Mouse (Mus musculus) neural tube, embryonic 11.5 days (tissue): ENCODE data around the gene Nme7. TPM values are rescaled to one million over a fixed set of nuclear protein-coding genes. Genes with fewer than 3 reads are reported as not detected.

Experiments used
- ATAC-seq: fragments of 200-750 bp; cut with Nextera tagmentation; 2 replicates; pipeline ENCODE4 v1.8.0; 2017; ENCODE audit warnings: moderate number of reproducible peaks, mild to moderate bottlenecking, moderate TSS enrichment, moderate library complexity; ENCODE audit not compliant: insufficient read depth, low FRiP score, low TSS enrichment
- DNase-seq: peaks from one replicate; pipeline ENCODE4 v3.0.0-alpha.2; 2015; ENCODE audit warnings: low spot score
- H3K27ac ChIP-seq: fragments of 300-500 bp; sonication (generic); 2 replicates; pipeline ENCODE4 v1.5.1; 2014; ENCODE audit warnings: low read depth, mild to moderate bottlenecking, low read length
- H3K27me3 ChIP-seq: fragments of 300-500 bp; sonication (generic); 2 replicates; pipeline ENCODE4 v1.6.1; 2014; ENCODE audit warnings: mild to moderate bottlenecking, low read length, mixed read lengths; ENCODE audit not compliant: control insufficient read depth, insufficient read depth
- H3K36me3 ChIP-seq: fragments of 300-500 bp; sonication (generic); 2 replicates; pipeline ENCODE4 v1.6.1; 2014; ENCODE audit warnings: mild to moderate bottlenecking, low read length, moderate library complexity, mixed read lengths; ENCODE audit not compliant: control insufficient read depth, insufficient read depth
- H3K4me1 ChIP-seq: fragments of 300-500 bp; sonication (generic); 2 replicates; pipeline ENCODE4 v1.6.1; 2014; ENCODE audit warnings: low read length, mixed read lengths; ENCODE audit not compliant: control insufficient read depth, insufficient read depth
- H3K4me2 ChIP-seq: fragments of 300-500 bp; sonication (generic); 2 replicates; pipeline ENCODE4 v1.6.1; 2014; ENCODE audit warnings: low read depth, mild to moderate bottlenecking, moderate library complexity
- H3K4me3 ChIP-seq: fragments of 300-500 bp; sonication (generic); 2 replicates; pipeline ENCODE4 v1.5.1; 2014; ENCODE audit warnings: low read depth, low read length
- H3K9ac ChIP-seq: fragments of 300-500 bp; sonication (generic); 2 replicates; pipeline ENCODE4 v1.6.1; 2014; ENCODE audit warnings: mild to moderate bottlenecking, low read length
- H3K9me3 ChIP-seq: fragments of 300-500 bp; sonication (generic); 2 replicates; pipeline ENCODE4 v1.6.1; 2016; ENCODE audit warnings: low read length; ENCODE audit not compliant: control insufficient read depth
- WGBS: fragments of 180-500 bp; shearing (Covaris S2); extraction: QIAGEN DNeasy Blood & Tissue Kit; methylation state at CpG from one replicate; pipeline ENCODE4 v1.1.7; 2014; 5-methylcytosine and 5-hydroxymethylcytosine counted together
- polyA plus RNA-seq: library from polyadenylated mRNA; unstranded; fragments of >200 nt; fragmentation: Nextera tagmentation; extraction: Ambion mirVana; gene quantifications from 2 replicates; pipeline ENCODE4 v1.2.1, GENCODE M21; 2014

Nme7 gene
- polyA plus RNA-seq, 1 experiment from 2014 or later, result 32.4 TPM

- H3K27me3 ChIP-seq, result no peaks in the 10 kb centered on the region
- no peak for ATAC-seq
- 48% methylated on average over 5 of the region's 5 CpGs for WGBS
These were observed 102.6 kb downstream of the Nme7 start for GRCm38 (mm10) chr1:164406506-164406905.

GRCm38 (mm10) chr1:164408655-164409054 is 104.7 kb downstream of the Nme7 start:
- no peaks in the 10 kb centered on the region for H3K36me3 ChIP-seq
- ATAC-seq, result no peak

More at GRCm38 (mm10) chr1:164406506-164406905, 102.6 kb downstream of the Nme7 start:
- Histone ChIP-seq H3K4me2 (no peak overlapping the region), H3K27ac (no peak overlapping the region), H3K9me3 (no peaks in the 10 kb centered on the region), H3K4me1 (peaks cover 3% of the 10 kb centered on the region; the same call in 1 of the 2 replicates), H3K4me3 (no peak overlapping the region), H3K36me3 (no peaks in the 10 kb centered on the region), H3K9ac (no peak overlapping the region)
- no peak for DNase-seq

GRCm38 (mm10) chr1:164411306-164411705 is 107.4 kb downstream of the Nme7 start:
- no peak for ATAC-seq
- DNase-seq, result no peak

More at GRCm38 (mm10) chr1:164408655-164409054, 104.7 kb downstream of the Nme7 start:
- no peak overlapping the region for H3K4me2 ChIP-seq
- no peak overlapping the region for H3K4me3 ChIP-seq
- H3K27ac ChIP-seq, result no peak overlapping the region
- 35% methylated on average over 2 of the region's 2 CpGs for WGBS
- DNase-seq, result no peak
- no peaks in the 10 kb centered on the region for H3K9me3 ChIP-seq
- H3K9ac ChIP-seq, result no peak overlapping the region
- H3K27me3 ChIP-seq, result no peaks in the 10 kb centered on the region
- peaks cover 3% of the 10 kb centered on the region; the same call in 1 of the 2 replicates for H3K4me1 ChIP-seq

GRCm38 (mm10) chr1:164412906-164413305 is 109.0 kb downstream of the Nme7 start:
- Histone ChIP-seq H3K4me2 (no peak overlapping the region), H3K9me3 (no peaks in the 10 kb centered on the region), H3K4me1 (peaks cover 3% of the 10 kb centered on the region; the same call in 1 of the 2 replicates), H3K36me3 (no peaks in the 10 kb centered on the region), H3K9ac (no peak overlapping the region), H3K27ac (no peak overlapping the region), H3K27me3 (no peaks in the 10 kb centered on the region), H3K4me3 (no peak overlapping the region)
- WGBS, result 95% methylated on average over 9 of the region's 9 CpGs
- DNase-seq, result no peak
- no peak for ATAC-seq

More at GRCm38 (mm10) chr1:164411306-164411705, 107.4 kb downstream of the Nme7 start:
- H3K9ac ChIP-seq, result no peak overlapping the region
- H3K4me3 ChIP-seq, result no peak overlapping the region
- no peaks in the 10 kb centered on the region for H3K36me3 ChIP-seq
- no peaks in the 10 kb centered on the region for H3K9me3 ChIP-seq
- WGBS, result 90% methylated on average over 7 of the region's 7 CpGs
- no peaks in the 10 kb centered on the region for H3K27me3 ChIP-seq
- no peak overlapping the region for H3K4me2 ChIP-seq
- H3K4me1 ChIP-seq, result peaks cover 3% of the 10 kb centered on the region; the same call in 1 of the 2 replicates
- no peak overlapping the region for H3K27ac ChIP-seq

- H3K4me2 ChIP-seq, result no peak overlapping the region
- no peaks in the 10 kb centered on the region for H3K36me3 ChIP-seq
- no peaks in the 10 kb centered on the region for H3K27me3 ChIP-seq
- no peak for DNase-seq
- no peak overlapping the region for H3K4me3 ChIP-seq
- no peak for ATAC-seq
- H3K27ac ChIP-seq, result no peak overlapping the region
- H3K9ac ChIP-seq, result no peak overlapping the region
- no peaks in the 10 kb centered on the region for H3K9me3 ChIP-seq
- peaks cover under 1% of the 10 kb centered on the region; the same call in 1 of the 2 replicates for H3K4me1 ChIP-seq
- 91% methylated on average over 11 of the region's 11 CpGs for WGBS
These were observed 109.7 kb downstream of the Nme7 start for GRCm38 (mm10) chr1:164413608-164414007.

- Histone ChIP-seq H3K27ac (no peak overlapping the region), H3K27me3 (no peaks in the 10 kb centered on the region), H3K9ac (no peak overlapping the region), H3K4me1 (no peaks in the 10 kb centered on the region), H3K4me3 (no peak overlapping the region), H3K9me3 (no peaks in the 10 kb centered on the region), H3K4me2 (no peak overlapping the region), H3K36me3 (no peaks in the 10 kb centered on the region)
- WGBS, result 73% methylated on average over 2 of the region's 2 CpGs
- DNase-seq (no peak), ATAC-seq (no peak)
These were observed 111.4 kb downstream of the Nme7 start for GRCm38 (mm10) chr1:164415347-164415751.

GRCm38 (mm10) chr1:164416692-164417394 is 112.9 kb downstream of the Nme7 start:
- DNase-seq (no peak), ATAC-seq (no peak)
- Histone ChIP-seq H3K9me3 (no peaks in the 10 kb centered on the region), H3K4me1 (no peaks in the 10 kb centered on the region), H3K27ac (no peak overlapping the region), H3K36me3 (no peaks in the 10 kb centered on the region), H3K4me2 (no peak overlapping the region), H3K27me3 (no peaks in the 10 kb centered on the region), H3K9ac (no peak overlapping the region), H3K4me3 (no peak overlapping the region)
- 89% methylated on average over 12 of the region's 12 CpGs for WGBS

- H3K9me3 ChIP-seq, result no peaks in the 10 kb centered on the region
- WGBS, result 83% methylated on average over 3 of the region's 3 CpGs
- H3K9ac ChIP-seq, result no peak overlapping the region
- H3K4me1 ChIP-seq, result no peaks in the 10 kb centered on the region
- no peak for DNase-seq
- no peak overlapping the region for H3K4me2 ChIP-seq
- H3K27ac ChIP-seq, result no peak overlapping the region
- H3K4me3 ChIP-seq, result no peak overlapping the region
- no peak for ATAC-seq
- H3K27me3 ChIP-seq, result no peaks in the 10 kb centered on the region
- H3K36me3 ChIP-seq, result no peaks in the 10 kb centered on the region
These were observed 113.7 kb downstream of the Nme7 start for GRCm38 (mm10) chr1:164417604-164418003.

- Histone ChIP-seq H3K27ac (no peak overlapping the region), H3K4me1 (no peaks in the 10 kb centered on the region), H3K27me3 (no peaks in the 10 kb centered on the region), H3K36me3 (no peaks in the 10 kb centered on the region), H3K4me3 (no peak overlapping the region), H3K9me3 (no peaks in the 10 kb centered on the region), H3K9ac (no peak overlapping the region), H3K4me2 (no peak overlapping the region)
- DNase-seq, result no peak
- no peak for ATAC-seq
- WGBS, result 65% methylated on average over 10 of the region's 10 CpGs
These were observed 114.4 kb downstream of the Nme7 start for GRCm38 (mm10) chr1:164418320-164418719.
